Mouse (Mus musculus): ENCODE results near the gene Gaa.

- TF ChIP-seq CTCF (IDR thresholded peaks at IDR 0.05) (no peak), POLR2A (IDR thresholded peaks at IDR 0.05; ENCODE audit: insufficient read depth, low read depth, low read length) (no peak), EP300 (IDR thresholded peaks at IDR 0.05; ENCODE audit: insufficient read depth, low read depth, low read length) (no peak)
These were observed 33.3 kb downstream of the Gaa start for GRCm38 (mm10) chr11:119300986-119301385.

Data from heart, adult 2 months (tissue).